8 mouse cellular contexts compared by ENCODE assay signal in genomic region chr10:80931153-80931671, GRCm38 (mm10). TPM values are rescaled to one million over a fixed set of nuclear protein-coding genes. Genes with fewer than 3 reads are reported as not detected.
DNase-seq lines count a peak whose midpoint lies in the region; ATAC-seq and TF ChIP-seq lines count a peak whose summit lies in the region.

No protein-coding gene starts in this region.

- no peak; the same call in 1 of the 2 replicates for TF ChIP-seq EP300 in heart, postnatal 0 days (IDR thresholded peaks at IDR 0.05; ENCODE audit: low read depth)

- WGBS in lung, embryonic 15.5 days = 4% methylated on average over 11 of the region's 14 CpGs
- WGBS in embryonic facial prominence, embryonic 10.5 days = 6% methylated on average over 14 of the region's 14 CpGs
- 5% methylated on average over 13 of the region's 14 CpGs for WGBS in heart, postnatal 0 days
- WGBS in limb, embryonic 12.5 days = 4% methylated on average over 13 of the region's 14 CpGs
- WGBS in neural tube, embryonic 15.5 days = 3% methylated on average over 12 of the region's 14 CpGs

- H3K4me1 ChIP-seq in lung, embryonic 15.5 days = peaks cover 56% of the 10 kb centered on the region
- H3K4me1 ChIP-seq in embryonic facial prominence, embryonic 10.5 days = peaks cover 86% of the 10 kb centered on the region
- H3K4me1 ChIP-seq in heart, postnatal 0 days (ENCODE audit: control insufficient read depth, insufficient read depth) = peaks cover 39% of the 10 kb centered on the region
- H3K4me1 ChIP-seq in limb, embryonic 12.5 days (replicated peaks) = peaks cover 63% of the 10 kb centered on the region
- peaks cover 62% of the 10 kb centered on the region for H3K4me1 ChIP-seq in neural tube, embryonic 15.5 days

- peak overlapping the region; percentile 80 for H3K4me2 ChIP-seq in lung, embryonic 15.5 days
- H3K4me2 ChIP-seq in heart, postnatal 0 days (ENCODE audit: low read depth, low read length) = peak overlapping the region; percentile 76
- peak overlapping the region; percentile 90 for H3K4me2 ChIP-seq in limb, embryonic 12.5 days
- H3K4me2 ChIP-seq in neural tube, embryonic 15.5 days = peak overlapping the region; percentile 88

- H3K9me3 ChIP-seq in lung, embryonic 15.5 days = no peaks in the 10 kb centered on the region
- H3K9me3 ChIP-seq in embryonic facial prominence, embryonic 10.5 days = no peaks in the 10 kb centered on the region
- H3K9me3 ChIP-seq in heart, postnatal 0 days (replicated peaks; ENCODE audit: control insufficient read depth, low read length) = no peaks in the 10 kb centered on the region
- no peaks in the 10 kb centered on the region for H3K9me3 ChIP-seq in limb, embryonic 12.5 days
- no peaks in the 10 kb centered on the region for H3K9me3 ChIP-seq in neural tube, embryonic 15.5 days (replicated peaks)

- H3K27me3 ChIP-seq in lung, embryonic 15.5 days = peaks cover 30% of the 10 kb centered on the region
- H3K27me3 ChIP-seq in embryonic facial prominence, embryonic 10.5 days (replicated peaks; ENCODE audit: low read depth, poor library complexity, severe bottlenecking) = peaks cover 62% of the 10 kb centered on the region
- no peaks in the 10 kb centered on the region for H3K27me3 ChIP-seq in heart, postnatal 0 days (ENCODE audit: control insufficient read depth, insufficient read depth, low read length)
- peaks cover 56% of the 10 kb centered on the region for H3K27me3 ChIP-seq in limb, embryonic 12.5 days
- peaks cover 58% of the 10 kb centered on the region for H3K27me3 ChIP-seq in neural tube, embryonic 15.5 days (replicated peaks)

- ATAC-seq in lung, embryonic 15.5 days (ENCODE audit: borderline replicate concordance, extremely low read depth, low FRiP score, low TSS enrichment) = no peak
- peak; percentile 30 for ATAC-seq in heart, postnatal 0 days (ENCODE audit: insufficient read depth, low read depth)
- no peak for ATAC-seq in limb, embryonic 12.5 days (ENCODE audit: insufficient number of reproducible peaks, insufficient read depth, low FRiP score, low TSS enrichment, low read depth)
- ATAC-seq in neural tube, embryonic 15.5 days (ENCODE audit: low FRiP score) = no peak
- ATAC-seq in megakaryocyte-erythroid progenitor cell, adult 5-6 weeks (replicated peaks; ENCODE audit: low FRiP score, low TSS enrichment, poor library complexity, severe bottlenecking) = no peak

- TF ChIP-seq CTCF in heart, postnatal 0 days (IDR thresholded peaks at IDR 0.05; ENCODE audit: low read depth) = no peak

- no peak for DNase-seq in lung, postnatal 25 days (ENCODE audit: low spot score)
- peak; percentile 37 for DNase-seq in embryonic facial prominence, embryonic 10.5 days (ENCODE audit: low spot score)
- peak; percentile 67 for DNase-seq in heart, postnatal 0 days (ENCODE audit: low spot score)
- DNase-seq in frontal cortex, postnatal 36 days (ENCODE audit: low spot score in 2 of 2) = no peak

- no peak overlapping the region for H3K27ac ChIP-seq in lung, embryonic 15.5 days
- H3K27ac ChIP-seq in embryonic facial prominence, embryonic 10.5 days (replicated peaks) = no peak overlapping the region
- peak overlapping the region; percentile 82 for H3K27ac ChIP-seq in heart, postnatal 0 days (ENCODE audit: low read depth)
- H3K27ac ChIP-seq in limb, embryonic 12.5 days = no peak overlapping the region
- H3K27ac ChIP-seq in neural tube, embryonic 15.5 days (replicated peaks) = no peak overlapping the region

- no peaks in the 10 kb centered on the region for H3K36me3 ChIP-seq in lung, embryonic 15.5 days
- H3K36me3 ChIP-seq in embryonic facial prominence, embryonic 10.5 days (replicated peaks) = no peaks in the 10 kb centered on the region
- H3K36me3 ChIP-seq in heart, postnatal 0 days (replicated peaks; ENCODE audit: control insufficient read depth, insufficient read depth, low read length) = no peaks in the 10 kb centered on the region
- no peaks in the 10 kb centered on the region for H3K36me3 ChIP-seq in limb, embryonic 12.5 days
- H3K36me3 ChIP-seq in neural tube, embryonic 15.5 days = no peaks in the 10 kb centered on the region

- peak overlapping the region; percentile 62 for H3K9ac ChIP-seq in lung, embryonic 15.5 days
- peak overlapping the region; percentile 79 for H3K9ac ChIP-seq in heart, postnatal 0 days (replicated peaks; ENCODE audit: low read depth, low read length)
- peak overlapping the region; percentile 73 for H3K9ac ChIP-seq in limb, embryonic 12.5 days (replicated peaks)
- peak overlapping the region; percentile 43 for H3K9ac ChIP-seq in neural tube, embryonic 15.5 days (replicated peaks)

- H3K4me3 ChIP-seq in lung, embryonic 15.5 days = peak overlapping the region; percentile 59
- H3K4me3 ChIP-seq in embryonic facial prominence, embryonic 10.5 days = peak overlapping the region; percentile 64
- peak overlapping the region; percentile 66 for H3K4me3 ChIP-seq in heart, postnatal 0 days (ENCODE audit: low read depth, low read length)
- H3K4me3 ChIP-seq in limb, embryonic 12.5 days (replicated peaks) = peak overlapping the region; percentile 61
- H3K4me3 ChIP-seq in neural tube, embryonic 15.5 days (replicated peaks) = peak overlapping the region; percentile 50

RNA-seq across cellular contexts. Expression of gene Gadd45b, which starts 1.3 kb away (rescaled TPM):
- polyA plus RNA-seq in lung, embryonic 15.5 days (2015; fragmentation: Nextera tagmentation; extraction: Ambion mirVana) = 42.7 and 42.9 TPM in 2 replicates
- polyA plus RNA-seq in embryonic facial prominence, embryonic 10.5 days (2016; fragmentation: Nextera tagmentation; extraction: Ambion mirVana) = 6.5 and 6.8 TPM in 2 replicates
- total RNA-seq in heart, postnatal 0 days (2014; rRNA removed; ENCODE audit: low replicate concordance) = 18.9 and 26.8 TPM in 2 replicates
- 22.3 and 28.0 TPM in 2 replicates for polyA plus RNA-seq in heart, postnatal 0 days (2015; fragmentation: Nextera tagmentation; extraction: Ambion mirVana)
- 19.4 and 20.6 TPM in 2 replicates for polyA plus RNA-seq in limb, embryonic 12.5 days (2016; fragmentation: Nextera tagmentation; extraction: Ambion mirVana)
- polyA plus RNA-seq in neural tube, embryonic 15.5 days (2015; fragmentation: Nextera tagmentation; extraction: Ambion mirVana) = 9.0 and 11.1 TPM in 2 replicates
- not detected in 2 replicates for total RNA-seq in megakaryocyte-erythroid progenitor cell, adult 5-6 weeks (2014; fragmentation: Nextera tagmentation)
- total RNA-seq in megakaryocyte-erythroid progenitor cell, adult 5-6 weeks (2017) = 7.5 and 8.7 TPM in 2 replicates

RNA-seq across cellular contexts. Expression of gene Lmnb2, which starts 13.2 kb away (rescaled TPM):
- polyA plus RNA-seq in lung, embryonic 15.5 days (2015; fragmentation: Nextera tagmentation; extraction: Ambion mirVana) = 55.8 and 60.4 TPM in 2 replicates
- polyA plus RNA-seq in embryonic facial prominence, embryonic 10.5 days (2016; fragmentation: Nextera tagmentation; extraction: Ambion mirVana) = 82.7 and 83.1 TPM in 2 replicates
- 13.9 and 18.9 TPM in 2 replicates for total RNA-seq in heart, postnatal 0 days (2014; rRNA removed; ENCODE audit: low replicate concordance)
- polyA plus RNA-seq in heart, postnatal 0 days (2015; fragmentation: Nextera tagmentation; extraction: Ambion mirVana) = 9.1 and 9.7 TPM in 2 replicates
- polyA plus RNA-seq in limb, embryonic 12.5 days (2016; fragmentation: Nextera tagmentation; extraction: Ambion mirVana) = 74.8 and 75.2 TPM in 2 replicates
- 39.0 and 39.9 TPM in 2 replicates for polyA plus RNA-seq in neural tube, embryonic 15.5 days (2015; fragmentation: Nextera tagmentation; extraction: Ambion mirVana)
- total RNA-seq in megakaryocyte-erythroid progenitor cell, adult 5-6 weeks (2014; fragmentation: Nextera tagmentation) = 14.9 and 24.4 TPM in 2 replicates
- total RNA-seq in megakaryocyte-erythroid progenitor cell, adult 5-6 weeks (2017) = 24.0 and 29.0 TPM in 2 replicates

RNA-seq across cellular contexts. Expression of gene Timm13, which starts 30.4 kb away (rescaled TPM):
- 305 and 307 TPM in 2 replicates for polyA plus RNA-seq in lung, embryonic 15.5 days (2015; fragmentation: Nextera tagmentation; extraction: Ambion mirVana)
- polyA plus RNA-seq in embryonic facial prominence, embryonic 10.5 days (2016; fragmentation: Nextera tagmentation; extraction: Ambion mirVana) = 349 and 359 TPM in 2 replicates
- 163 and 256 TPM in 2 replicates for total RNA-seq in heart, postnatal 0 days (2014; rRNA removed; ENCODE audit: low replicate concordance)
- polyA plus RNA-seq in heart, postnatal 0 days (2015; fragmentation: Nextera tagmentation; extraction: Ambion mirVana) = 355 and 386 TPM in 2 replicates
- polyA plus RNA-seq in limb, embryonic 12.5 days (2016; fragmentation: Nextera tagmentation; extraction: Ambion mirVana) = 318 and 327 TPM in 2 replicates
- polyA plus RNA-seq in neural tube, embryonic 15.5 days (2015; fragmentation: Nextera tagmentation; extraction: Ambion mirVana) = 333 and 359 TPM in 2 replicates
- total RNA-seq in megakaryocyte-erythroid progenitor cell, adult 5-6 weeks (2014; fragmentation: Nextera tagmentation) = 206 and 233 TPM in 2 replicates
- total RNA-seq in megakaryocyte-erythroid progenitor cell, adult 5-6 weeks (2017) = 27.7 and 49.2 TPM in 2 replicates

RNA-seq across cellular contexts. Expression of gene Tmprss9, which starts 59.6 kb away (rescaled TPM):
- not detected in 2 replicates for polyA plus RNA-seq in lung, embryonic 15.5 days (2015; fragmentation: Nextera tagmentation; extraction: Ambion mirVana)
- polyA plus RNA-seq in embryonic facial prominence, embryonic 10.5 days (2016; fragmentation: Nextera tagmentation; extraction: Ambion mirVana) = 0.06 and 0.10 TPM in 2 replicates
- total RNA-seq in heart, postnatal 0 days (2014; rRNA removed; ENCODE audit: low replicate concordance) = not detected in 2 replicates
- 0.03 TPM in 1 of 2 replicates, not detected in the other for polyA plus RNA-seq in heart, postnatal 0 days (2015; fragmentation: Nextera tagmentation; extraction: Ambion mirVana)
- 0.08 TPM in 1 of 2 replicates, not detected in the other for polyA plus RNA-seq in limb, embryonic 12.5 days (2016; fragmentation: Nextera tagmentation; extraction: Ambion mirVana)
- 0.09 and 0.35 TPM in 2 replicates for polyA plus RNA-seq in neural tube, embryonic 15.5 days (2015; fragmentation: Nextera tagmentation; extraction: Ambion mirVana)
- total RNA-seq in megakaryocyte-erythroid progenitor cell, adult 5-6 weeks (2014; fragmentation: Nextera tagmentation) = 0.22 TPM in 1 of 2 replicates, not detected in the other
- not detected in 2 replicates for total RNA-seq in megakaryocyte-erythroid progenitor cell, adult 5-6 weeks (2017)

Comparison
In these comparisons a context has a peak if more than half of its experiments do, and no peak if none do; other contexts are left out.
1. DNase-seq: peak in embryonic facial prominence, embryonic 10.5 days (single experiment) and heart, postnatal 0 days (single experiment); none in lung, postnatal 25 days (single experiment) and frontal cortex, postnatal 36 days (0 of 2).
2. Peak in every context shown above with its lines, with median percentiles within 50 percentile points of each other: H3K4me2 ChIP-seq, H3K4me3 ChIP-seq and H3K9ac ChIP-seq.